Mouse (Mus musculus): Measurements from ENCODE around the gene Zfp454. TPM values are rescaled to one million over a fixed set of nuclear protein-coding genes. Genes with fewer than 3 reads are reported as not detected.

The Zfp454 gene
- polyA plus RNA-seq, 1 experiment from 2014 or later: 8.9 TPM

GRCm38 (mm10) chr11:50883756-50884155 is 3.7 kb downstream of the Zfp454 start:
- ATAC-seq (ENCODE audit: insufficient read depth) (no peak), DNase-seq (no peak)
- H3K9ac ChIP-seq: no peak overlapping the region
- H3K4me1 ChIP-seq (ENCODE audit: insufficient read depth): no peaks in the 10 kb centered on the region
- H3K27me3 ChIP-seq (ENCODE audit: insufficient read depth, low read length): no peaks in the 10 kb centered on the region
- WGBS: 73% methylated on average over 3 of the region's 3 CpGs
- H3K36me3 ChIP-seq (ENCODE audit: insufficient read depth): peaks cover 25% of the 10 kb centered on the region; the same call in 1 of the 2 replicates
- H3K27ac ChIP-seq (ENCODE audit: low read depth): no peak overlapping the region
- H3K4me2 ChIP-seq: no peak overlapping the region
- H3K9me3 ChIP-seq (ENCODE audit: low read depth, low read length): no peaks in the 10 kb centered on the region
- TF ChIP-seq CTCF (IDR thresholded peaks at IDR 0.05; ENCODE audit: low read depth): peak; percentile 35; the same call in 1 of the 2 replicates
- no peak overlapping the region for H3K4me3 ChIP-seq (ENCODE audit: low read depth, low read length)

- H3K36me3 ChIP-seq (ENCODE audit: insufficient read depth): peaks cover 46% of the 10 kb centered on the region
- H3K27ac ChIP-seq (ENCODE audit: low read depth): no peak overlapping the region
- no peak overlapping the region for H3K9ac ChIP-seq
- no peaks in the 10 kb centered on the region for H3K4me1 ChIP-seq (ENCODE audit: insufficient read depth)
- no peak overlapping the region for H3K4me2 ChIP-seq
- ATAC-seq (ENCODE audit: insufficient read depth) (no peak), DNase-seq (no peak)
- H3K4me3 ChIP-seq (ENCODE audit: low read depth, low read length): no peak overlapping the region
- no peak for TF ChIP-seq CTCF (IDR thresholded peaks at IDR 0.05; ENCODE audit: low read depth)
- no peaks in the 10 kb centered on the region for H3K27me3 ChIP-seq (ENCODE audit: insufficient read depth, low read length)
- H3K9me3 ChIP-seq (ENCODE audit: low read depth, low read length): peaks cover 11% of the 10 kb centered on the region; the same call in 1 of the 2 replicates
- WGBS: 93% methylated on average over 3 of the region's 3 CpGs
Measured at GRCm38 (mm10) chr11:50878641-50879040, 8.8 kb downstream of the Zfp454 start.

- no peak for TF ChIP-seq CTCF (IDR thresholded peaks at IDR 0.05; ENCODE audit: low read depth)
- Histone ChIP-seq H3K27ac (ENCODE audit: low read depth) (no peak overlapping the region), H3K27me3 (ENCODE audit: insufficient read depth, low read length) (peaks cover 58% of the 10 kb centered on the region), H3K9ac (no peak overlapping the region), H3K36me3 (ENCODE audit: insufficient read depth) (no peaks in the 10 kb centered on the region), H3K4me1 (ENCODE audit: insufficient read depth) (no peaks in the 10 kb centered on the region; the same call in 1 of the 2 replicates), H3K4me3 (ENCODE audit: low read depth, low read length) (peak overlapping the region; percentile 40), H3K4me2 (peak overlapping the region; percentile 76), H3K9me3 (ENCODE audit: low read depth, low read length) (no peaks in the 10 kb centered on the region)
- ATAC-seq (ENCODE audit: insufficient read depth): 0 out of 2 replicates have a peak, but pooled peaks have one; percentile 35
- peak; percentile 18 for DNase-seq
- WGBS: under 1% methylated on average over 72 of the region's 72 CpGs
Measured at GRCm38 (mm10) chr11:50850989-50851601, 36.4 kb downstream of the Zfp454 start.

- WGBS: under 1% methylated on average over 11 of the region's 11 CpGs
- peaks cover 58% of the 10 kb centered on the region for H3K27me3 ChIP-seq (ENCODE audit: insufficient read depth, low read length)
- H3K4me3 ChIP-seq (ENCODE audit: low read depth, low read length): peak within 1 kb of the TSS; percentile 40
- TF ChIP-seq CTCF (IDR thresholded peaks at IDR 0.05; ENCODE audit: low read depth): no peak
- no peak for ATAC-seq (ENCODE audit: insufficient read depth)
- H3K27ac ChIP-seq (ENCODE audit: low read depth): no peak within 1 kb of the TSS
- no peaks in the 10 kb centered on the region; the same call in 1 of the 2 replicates for H3K4me1 ChIP-seq (ENCODE audit: insufficient read depth)
- H3K4me2 ChIP-seq: peak within 1 kb of the TSS; percentile 76
- H3K36me3 ChIP-seq (ENCODE audit: insufficient read depth): no peaks in the 10 kb centered on the region
- no peak within 1 kb of the TSS for H3K9ac ChIP-seq
- no peaks in the 10 kb centered on the region for H3K9me3 ChIP-seq (ENCODE audit: low read depth, low read length)
- no peak for DNase-seq
Measured at GRCm38 (mm10) chr11:50850177-50850735, 37.2 kb downstream of the Zfp454 start, which contains the start of gene Grm6. Gene Grm6, plus strand, starts transcription at chr11:50850685.

- no peak for DNase-seq
Measured at GRCm38 (mm10) chr11:50849310-50849709, 38.1 kb downstream of the Zfp454 start.

GRCm38 (mm10) chr11:50848520-50849137 is 38.8 kb downstream of the Zfp454 start:
- no peaks in the 10 kb centered on the region; the same call in 1 of the 2 replicates for H3K4me1 ChIP-seq (ENCODE audit: insufficient read depth)
- H3K27me3 ChIP-seq (ENCODE audit: insufficient read depth, low read length): peaks cover 58% of the 10 kb centered on the region
- H3K36me3 ChIP-seq (ENCODE audit: insufficient read depth): no peaks in the 10 kb centered on the region
- H3K9ac ChIP-seq: no peak overlapping the region
- H3K4me3 ChIP-seq (ENCODE audit: low read depth, low read length): no peak overlapping the region
- ATAC-seq (ENCODE audit: insufficient read depth): no peak
- no peak for TF ChIP-seq CTCF (IDR thresholded peaks at IDR 0.05; ENCODE audit: low read depth)
- H3K4me2 ChIP-seq: no peak overlapping the region
- no peaks in the 10 kb centered on the region for H3K9me3 ChIP-seq (ENCODE audit: low read depth, low read length)
- 22% methylated on average over 3 of the region's 3 CpGs for WGBS
- no peak overlapping the region for H3K27ac ChIP-seq (ENCODE audit: low read depth)
- no peak for DNase-seq

More at GRCm38 (mm10) chr11:50849310-50849709, 38.1 kb downstream of the Zfp454 start:
- Histone ChIP-seq H3K4me3 (ENCODE audit: low read depth, low read length) (no peak overlapping the region), H3K9me3 (ENCODE audit: low read depth, low read length) (no peaks in the 10 kb centered on the region), H3K27me3 (ENCODE audit: insufficient read depth, low read length) (peaks cover 58% of the 10 kb centered on the region), H3K4me1 (ENCODE audit: insufficient read depth) (no peaks in the 10 kb centered on the region; the same call in 1 of the 2 replicates), H3K36me3 (ENCODE audit: insufficient read depth) (no peaks in the 10 kb centered on the region), H3K27ac (ENCODE audit: low read depth) (no peak overlapping the region), H3K9ac (no peak overlapping the region), H3K4me2 (peak overlapping the region; percentile 76; the same call in 1 of the 2 replicates)
- WGBS: 2% methylated on average over 10 of the region's 10 CpGs
- ATAC-seq (ENCODE audit: insufficient read depth): no peak
- no peak for TF ChIP-seq CTCF (IDR thresholded peaks at IDR 0.05; ENCODE audit: low read depth)

- Histone ChIP-seq H3K27ac (ENCODE audit: low read depth) (no peak overlapping the region), H3K4me3 (ENCODE audit: low read depth, low read length) (no peak overlapping the region), H3K36me3 (ENCODE audit: insufficient read depth) (no peaks in the 10 kb centered on the region), H3K9me3 (ENCODE audit: low read depth, low read length) (no peaks in the 10 kb centered on the region), H3K4me2 (no peak overlapping the region), H3K4me1 (ENCODE audit: insufficient read depth) (no peaks in the 10 kb centered on the region; the same call in 1 of the 2 replicates), H3K27me3 (ENCODE audit: insufficient read depth, low read length) (peaks cover 46% of the 10 kb centered on the region), H3K9ac (no peak overlapping the region)
- 70% methylated on average over 5 of the region's 5 CpGs for WGBS
- DNase-seq: peak; percentile 20
- peak; percentile 56 for TF ChIP-seq CTCF (IDR thresholded peaks at IDR 0.05; ENCODE audit: low read depth)
- ATAC-seq (ENCODE audit: insufficient read depth): no peak
Measured at GRCm38 (mm10) chr11:50847047-50847446, 40.4 kb downstream of the Zfp454 start.
